Mouse (Mus musculus): ENCODE measurements at regions not wholly inside any gene's neighbourhood (a gene's known extent, or its start where the extent isn't known, plus 50 kb on each side); places are given as distances from the start of the nearest gene placed in this dataset.

- Histone ChIP-seq H3K4me3 (ENCODE audit: low read depth, low read length) (no peak overlapping the region), H3K4me1 (ENCODE audit: insufficient read depth) (no peaks in the 10 kb centered on the region), H3K9ac (no peak overlapping the region), H3K9me3 (ENCODE audit: low read depth, low read length) (no peaks in the 10 kb centered on the region), H3K36me3 (ENCODE audit: insufficient read depth) (no peaks in the 10 kb centered on the region), H3K27ac (ENCODE audit: low read depth) (no peak overlapping the region), H3K4me2 (no peak overlapping the region), H3K27me3 (ENCODE audit: insufficient read depth, low read length) (no peaks in the 10 kb centered on the region)
- DNase-seq (no peak), ATAC-seq (ENCODE audit: insufficient read depth) (no peak)
- TF ChIP-seq CTCF (IDR thresholded peaks at IDR 0.05; ENCODE audit: low read depth): no peak
- WGBS: 91% methylated on average over 6 of the region's 6 CpGs
These were observed 85.3 kb upstream of the Ctnnd2 start for GRCm38 (mm10) chr15:30087120-30087519.

GRCm38 (mm10) chr15:30122061-30122460 is 50.3 kb upstream of the Ctnnd2 start:
- TF ChIP-seq CTCF (IDR thresholded peaks at IDR 0.05; ENCODE audit: low read depth): no peak
- no peak for ATAC-seq (ENCODE audit: insufficient read depth)
- WGBS: 66% methylated on average over 3 of the region's 3 CpGs
- Histone ChIP-seq H3K36me3 (ENCODE audit: insufficient read depth) (no peaks in the 10 kb centered on the region), H3K27ac (ENCODE audit: low read depth) (no peak overlapping the region), H3K9ac (no peak overlapping the region), H3K27me3 (ENCODE audit: insufficient read depth, low read length) (no peaks in the 10 kb centered on the region), H3K4me1 (ENCODE audit: insufficient read depth) (no peaks in the 10 kb centered on the region), H3K9me3 (ENCODE audit: low read depth, low read length) (no peaks in the 10 kb centered on the region), H3K4me3 (ENCODE audit: low read depth, low read length) (no peak overlapping the region), H3K4me2 (no peak overlapping the region)
- no peak for DNase-seq
